Comparison of ENCODE assay signal across 26 mouse cellular contexts in genomic region chr13:57332976-57333375, GRCm38 (mm10).
DNase-seq lines count a peak whose midpoint lies in the region; ATAC-seq and TF ChIP-seq lines count a peak whose summit lies in the region.
"Had no signal": no experiment of that assay in that cellular context is flagged by ENCODE, and none has a peak within 500 bp of the region (broad histone marks: within the 10 kb centered on the region; RNA-seq: fewer than 3 reads in every experiment).

No protein-coding gene starts in this region.

- intact Hi-C loops in heart, postnatal 14 days (cut with DNase I) = no loop called here

- no peaks in the 10 kb centered on the region for H3K9me3 ChIP-seq in heart, embryonic 12.5 days (replicated peaks)
- H3K9me3 ChIP-seq in lung, postnatal 0 days (ENCODE audit: low read length) = no peaks in the 10 kb centered on the region
- H3K9me3 ChIP-seq: forebrain, embryonic 10.5 days; forebrain, embryonic 13.5 days; heart, embryonic 15.5 days; hindbrain, embryonic 10.5 days; hindbrain, embryonic 13.5 days had no signal

- H3K27ac ChIP-seq in heart, embryonic 12.5 days (ENCODE audit: poor library complexity, severe bottlenecking) = peak overlapping the region; percentile 58; the same call in 1 of the 2 replicates
- no peak overlapping the region for H3K27ac ChIP-seq in lung, postnatal 0 days (ENCODE audit: low read length)
- H3K27ac ChIP-seq: forebrain, embryonic 10.5 days; forebrain, embryonic 13.5 days; heart, embryonic 15.5 days; hindbrain, embryonic 10.5 days; hindbrain, embryonic 13.5 days had no signal

- H3K4me2 ChIP-seq in heart, embryonic 12.5 days = no peak overlapping the region
- no peak overlapping the region for H3K4me2 ChIP-seq in lung, postnatal 0 days (replicated peaks; ENCODE audit: low read depth, low read length)
- H3K4me2 ChIP-seq: forebrain, embryonic 13.5 days; heart, embryonic 15.5 days; hindbrain, embryonic 13.5 days had no signal

- no peak overlapping the region for H3K4me3 ChIP-seq in heart, embryonic 12.5 days
- no peak overlapping the region for H3K4me3 ChIP-seq in lung, postnatal 0 days (ENCODE audit: low read depth, low read length)
- H3K4me3 ChIP-seq: forebrain, embryonic 10.5 days; forebrain, embryonic 13.5 days; heart, embryonic 15.5 days; hindbrain, embryonic 10.5 days; hindbrain, embryonic 13.5 days had no signal

- H3K9ac ChIP-seq in heart, embryonic 12.5 days = no peak overlapping the region
- no peak overlapping the region for H3K9ac ChIP-seq in lung, postnatal 0 days (replicated peaks; ENCODE audit: low read depth)
- H3K9ac ChIP-seq: forebrain, embryonic 13.5 days; heart, embryonic 15.5 days; hindbrain, embryonic 13.5 days had no signal

- TF ChIP-seq EP300 in lung, postnatal 0 days (IDR thresholded peaks at IDR 0.05) = no peak

- no peak for TF ChIP-seq CTCF in lung, postnatal 0 days (IDR thresholded peaks at IDR 0.05)

- H3K27me3 ChIP-seq in heart, embryonic 12.5 days (replicated peaks) = no peaks in the 10 kb centered on the region
- no peaks in the 10 kb centered on the region for H3K27me3 ChIP-seq in lung, postnatal 0 days (replicated peaks; ENCODE audit: insufficient read depth, low read length)
- H3K27me3 ChIP-seq: CH12.LX; forebrain, embryonic 13.5 days; heart, embryonic 15.5 days; hindbrain, embryonic 13.5 days had no signal

- no peak for DNase-seq in heart, postnatal 14 days
- DNase-seq in kidney, adult 11 months = peak; percentile 5
- DNase-seq in kidney, adult 18-20 months = no peak
- DNase-seq in kidney, postnatal 25 days = peak; percentile 41 to 54
- no peak for DNase-seq in kidney, postnatal 10 days
- DNase-seq in lung, postnatal 25 days (ENCODE audit: low spot score) = peak; percentile 3
- DNase-seq in lung, postnatal 0 days (ENCODE audit: low spot score) = no peak
- DNase-seq: adrenal gland, postnatal 10 days; adrenal gland, postnatal 36 days; B cell, adult 2 months; cerebellum, adult 18-20 months; cerebellum, adult 9-10 months; cerebellum, postnatal 14 days; gastrocnemius, postnatal 10 days; gastrocnemius, postnatal 36 days had no signal

- 86% methylated on average over 5 of the region's 5 CpGs for WGBS in heart, embryonic 12.5 days
- WGBS in lung, postnatal 0 days = 72% methylated on average over 5 of the region's 5 CpGs

- ATAC-seq in heart, embryonic 12.5 days (ENCODE audit: insufficient number of reproducible peaks, low FRiP score) = no peak
- ATAC-seq in lung, postnatal 0 days = no peak
- ATAC-seq: forebrain, embryonic 13.5 days; forebrain, embryonic 16.5 days; hindbrain, embryonic 16.5 days; Patski had no signal

- H3K36me3 ChIP-seq in heart, embryonic 12.5 days = no peaks in the 10 kb centered on the region
- H3K36me3 ChIP-seq in lung, postnatal 0 days (ENCODE audit: insufficient read depth, low read length) = no peaks in the 10 kb centered on the region
- H3K36me3 ChIP-seq: forebrain, embryonic 10.5 days; G1E; heart, embryonic 15.5 days; hindbrain, embryonic 10.5 days; hindbrain, embryonic 13.5 days had no signal

- peaks cover 21% of the 10 kb centered on the region for H3K4me1 ChIP-seq in heart, embryonic 12.5 days (replicated peaks)
- H3K4me1 ChIP-seq in lung, postnatal 0 days (ENCODE audit: insufficient read depth, low read depth, low read length) = no peaks in the 10 kb centered on the region

Comparison
In these comparisons a context has a peak if more than half of its experiments do, and no peak if none do; other contexts are left out.
1. DNase-seq: peak in kidney, adult 11 months (single experiment), kidney, postnatal 25 days (2 of 2) and lung, postnatal 25 days (single experiment); none in heart, postnatal 14 days (0 of 2), kidney, adult 18-20 months (single experiment), kidney, postnatal 10 days (single experiment) and lung, postnatal 0 days (single experiment).